In genomic region chr8:88161439-88161838, GRCm38 (mm10) we compare ENCODE assay signal across 9 mouse cellular contexts. TPM values are rescaled to one million over a fixed set of nuclear protein-coding genes. Genes with fewer than 3 reads are reported as not detected.
A peak's percentile ranks its signal among the peaks of the same experiment; 100 is the strongest.
DNase-seq lines count a peak whose midpoint lies in the region; ATAC-seq and TF ChIP-seq lines count a peak whose summit lies in the region.
"Had no signal": no experiment of that assay in that cellular context is flagged by ENCODE, and none has a peak within 500 bp of the region (broad histone marks: within the 10 kb centered on the region; RNA-seq: fewer than 3 reads in every experiment).

No protein-coding gene starts in this region.

- H3K9ac ChIP-seq in forebrain, embryonic 14.5 days (ENCODE audit: low read length) = no peak overlapping the region
- no peak overlapping the region for H3K9ac ChIP-seq in forebrain, embryonic 16.5 days (replicated peaks; ENCODE audit: low read depth, low read length)
- no peak overlapping the region for H3K9ac ChIP-seq in ES-E14 (ENCODE audit: insufficient read depth, low read depth, low read length, poor library complexity, severe bottlenecking)
- H3K9ac ChIP-seq: midbrain, embryonic 12.5 days had no signal

- no peaks in the 10 kb centered on the region for H3K4me1 ChIP-seq in forebrain, embryonic 14.5 days (ENCODE audit: control insufficient read depth, insufficient read depth, low read length)
- no peaks in the 10 kb centered on the region for H3K4me1 ChIP-seq in forebrain, embryonic 16.5 days (replicated peaks; ENCODE audit: control insufficient read depth, insufficient read depth, low read length)
- H3K4me1 ChIP-seq in ES-E14 (ENCODE audit: control insufficient read depth in 2 of 2, insufficient read depth in 2 of 2, low read length in 2 of 2, poor library complexity in 1 of 2) = no peaks in the 10 kb centered on the region
- H3K4me1 ChIP-seq: midbrain, embryonic 12.5 days had no signal

- WGBS in forebrain, embryonic 14.5 days = 75% methylated on average over 5 of the region's 5 CpGs
- WGBS in forebrain, embryonic 16.5 days = 77% methylated on average over 5 of the region's 5 CpGs

- in situ Hi-C loops in ES-E14 (cut with MboI; ENCODE audit: low sequenced_read_pairs in 2 of 2, unreplicated experiment in 2 of 2) = no loop called here

- ATAC-seq in forebrain, embryonic 14.5 days = no peak
- no peak for ATAC-seq in forebrain, embryonic 16.5 days

- TF ChIP-seq CTCF in gastrocnemius, adult 2 months (IDR thresholded peaks at IDR 0.05) = peak; percentile 82

- H3K27ac ChIP-seq in forebrain, embryonic 14.5 days (ENCODE audit: low read depth, low read length) = no peak overlapping the region
- no peak overlapping the region for H3K27ac ChIP-seq in forebrain, embryonic 16.5 days (ENCODE audit: low read length)
- no peak overlapping the region for H3K27ac ChIP-seq in ES-E14 (ENCODE audit: insufficient read depth, low read depth, low read length, poor library complexity, severe bottlenecking)
- H3K27ac ChIP-seq in gastrocnemius, adult 2 months = no peak overlapping the region
- H3K27ac ChIP-seq: midbrain, embryonic 12.5 days had no signal

- no peaks in the 10 kb centered on the region for H3K9me3 ChIP-seq in forebrain, embryonic 14.5 days (replicated peaks; ENCODE audit: control insufficient read depth, low read length)
- no peaks in the 10 kb centered on the region for H3K9me3 ChIP-seq in forebrain, embryonic 16.5 days (ENCODE audit: control insufficient read depth, low read length)
- no peaks in the 10 kb centered on the region for H3K9me3 ChIP-seq in ES-E14 (ENCODE audit: control insufficient read depth, insufficient read depth, low read depth, low read length)
- H3K9me3 ChIP-seq: midbrain, embryonic 12.5 days had no signal

- no peak overlapping the region for H3K4me3 ChIP-seq in forebrain, embryonic 14.5 days (ENCODE audit: low read depth, low read length)
- no peak overlapping the region for H3K4me3 ChIP-seq in forebrain, embryonic 16.5 days (replicated peaks; ENCODE audit: low read length)
- no peak overlapping the region for H3K4me3 ChIP-seq in ES-E14 (ENCODE audit: insufficient read depth in 1 of 2, low read depth in 1 of 2, low read length in 2 of 2, poor library complexity in 1 of 2, severe bottlenecking in 1 of 2)
- no peak overlapping the region for H3K4me3 ChIP-seq in gastrocnemius, adult 2 months
- H3K4me3 ChIP-seq: midbrain, embryonic 12.5 days had no signal

- H3K36me3 ChIP-seq in forebrain, embryonic 14.5 days (ENCODE audit: control insufficient read depth, insufficient read depth, low read length) = peaks cover 74% of the 10 kb centered on the region
- peaks cover 39% of the 10 kb centered on the region for H3K36me3 ChIP-seq in forebrain, embryonic 16.5 days (ENCODE audit: control insufficient read depth, insufficient read depth)
- peaks cover 23% of the 10 kb centered on the region for H3K36me3 ChIP-seq in ES-E14 (ENCODE audit: control insufficient read depth, insufficient read depth, low read length, poor library complexity, severe bottlenecking)

- no peak overlapping the region for H3K4me2 ChIP-seq in forebrain, embryonic 14.5 days (ENCODE audit: low read length)
- H3K4me2 ChIP-seq in forebrain, embryonic 16.5 days (ENCODE audit: low read length) = no peak overlapping the region
- H3K4me2 ChIP-seq: midbrain, embryonic 12.5 days had no signal

- intact Hi-C loops in gastrocnemius, adult 2 months (cut with DNase I) = no loop called here

- H3K27me3 ChIP-seq in forebrain, embryonic 14.5 days (replicated peaks; ENCODE audit: control insufficient read depth, insufficient read depth, low read length) = no peaks in the 10 kb centered on the region
- no peaks in the 10 kb centered on the region for H3K27me3 ChIP-seq in forebrain, embryonic 16.5 days (replicated peaks; ENCODE audit: control insufficient read depth, insufficient read depth, low read length)
- H3K27me3 ChIP-seq: midbrain, embryonic 12.5 days had no signal

- DNase-seq in forebrain, embryonic 14.5 days (ENCODE audit: low spot score) = peak; percentile 74
- DNase-seq in ES-E14 (ENCODE audit: low read depth, low spot score) = peak; percentile 74
- DNase-seq in c-Kit-positive CD71-positive TER-119-negative erythroid progenitor cells, embryonic 14.5 days (ENCODE audit: low read depth) = peak; percentile 74
- peak; percentile 78 for DNase-seq in gastrocnemius, adult 2 months
- DNase-seq in layer of hippocampus, postnatal 14 days (ENCODE audit: low spot score in 2 of 2) = peak; percentile 35 to 39
- peak; percentile 87 for DNase-seq in lung, postnatal 36 days
- DNase-seq in spleen, postnatal 10 days (ENCODE audit: low spot score in 2 of 2) = peak; percentile 73 to 85

TF ChIP-seq in ES-E14, 5 proteins besides CTCF, POLR2A, EP300 and RAD21:
- TF ChIP-seq MAFK (IDR thresholded peaks at IDR 0.05; ENCODE audit: insufficient read depth, low read depth, low read length) (no peak), CHD2 (IDR thresholded peaks at IDR 0.05; ENCODE audit: low read depth, low read length) (no peak), ZC3H11A (IDR thresholded peaks at IDR 0.05; ENCODE audit: borderline replicate concordance, low read depth, low read length) (no peak), HCFC1 (IDR thresholded peaks at IDR 0.05; ENCODE audit: borderline replicate concordance, insufficient read depth, low read length) (no peak), ZNF384 (IDR thresholded peaks at IDR 0.05; ENCODE audit: low read depth, low read length) (no peak)

RNA-seq across cellular contexts. Expression of gene Heatr3, which starts 23.8 kb away (rescaled TPM):
- polyA plus RNA-seq in forebrain, embryonic 14.5 days (2014; fragmentation: Nextera tagmentation; extraction: Ambion mirVana) = 30.2 and 34.1 TPM in 2 replicates
- 40.3 and 41.8 TPM in 2 replicates for polyA plus RNA-seq in forebrain, embryonic 16.5 days (2015; fragmentation: Nextera tagmentation; extraction: Ambion mirVana)
- 41.1 and 55.5 TPM in 2 replicates for total RNA-seq in ES-E14 (2012; rRNA removed)
- total RNA-seq in gastrocnemius, adult 2 months (2021) = 10 to 100 TPM; 32.6 to 32.7 TPM
- 10 to 100 TPM; 33.8 to 34.0 TPM for total RNA-seq in layer of hippocampus, postnatal 14 days (2021)

RNA-seq across cellular contexts. Expression of gene Tent4b, which starts 37.6 kb away (rescaled TPM):
- polyA plus RNA-seq in forebrain, embryonic 14.5 days (2014; fragmentation: Nextera tagmentation; extraction: Ambion mirVana) = 9.6 and 10.5 TPM in 2 replicates
- 9.3 and 11.1 TPM in 2 replicates for polyA plus RNA-seq in forebrain, embryonic 16.5 days (2015; fragmentation: Nextera tagmentation; extraction: Ambion mirVana)
- total RNA-seq in ES-E14 (2012; rRNA removed) = 35.8 and 37.0 TPM in 2 replicates
- 10 to 100 TPM; 16.3 to 18.4 TPM for total RNA-seq in gastrocnemius, adult 2 months (2021)
- 10 to 100 TPM; 31.5 to 33.5 TPM for total RNA-seq in layer of hippocampus, postnatal 14 days (2021)

RNA-seq across cellular contexts. Expression of gene Cnep1r1, which starts 42.9 kb away (rescaled TPM):
- 39.1 and 43.0 TPM in 2 replicates for polyA plus RNA-seq in forebrain, embryonic 14.5 days (2014; fragmentation: Nextera tagmentation; extraction: Ambion mirVana)
- 48.7 and 53.8 TPM in 2 replicates for polyA plus RNA-seq in forebrain, embryonic 16.5 days (2015; fragmentation: Nextera tagmentation; extraction: Ambion mirVana)
- total RNA-seq in ES-E14 (2012; rRNA removed) = 22.3 and 23.7 TPM in 2 replicates
- 10 to 100 TPM; 36.8 to 43.0 TPM for total RNA-seq in gastrocnemius, adult 2 months (2021)
- total RNA-seq in layer of hippocampus, postnatal 14 days (2021) = 10 to 100 TPM; 29.3 to 30.7 TPM

Comparison
In these comparisons a context has a peak if more than half of its experiments do, and no peak if none do; other contexts are left out.
1. DNase-seq: peak in every context shown above with its lines; median percentile 87 in lung, postnatal 36 days; 79 in spleen, postnatal 10 days; 78 in gastrocnemius, adult 2 months; 74 in forebrain, embryonic 14.5 days; 74 in ES-E14; 74 in c-Kit-positive CD71-positive TER-119-negative erythroid progenitor cells, embryonic 14.5 days; 37 in layer of hippocampus, postnatal 14 days.